Mouse (Mus musculus) frontal cortex, postnatal 25 days (tissue): Measurements from ENCODE around the gene Lrrc1.

Experiments used
- DNase-seq, 2 experiments: peaks; one replicate each; pipeline ENCODE4 v3.0.0; 2022; ENCODE audit warnings: low spot score in 2 of 2

The Lrrc1 gene

DNA sequence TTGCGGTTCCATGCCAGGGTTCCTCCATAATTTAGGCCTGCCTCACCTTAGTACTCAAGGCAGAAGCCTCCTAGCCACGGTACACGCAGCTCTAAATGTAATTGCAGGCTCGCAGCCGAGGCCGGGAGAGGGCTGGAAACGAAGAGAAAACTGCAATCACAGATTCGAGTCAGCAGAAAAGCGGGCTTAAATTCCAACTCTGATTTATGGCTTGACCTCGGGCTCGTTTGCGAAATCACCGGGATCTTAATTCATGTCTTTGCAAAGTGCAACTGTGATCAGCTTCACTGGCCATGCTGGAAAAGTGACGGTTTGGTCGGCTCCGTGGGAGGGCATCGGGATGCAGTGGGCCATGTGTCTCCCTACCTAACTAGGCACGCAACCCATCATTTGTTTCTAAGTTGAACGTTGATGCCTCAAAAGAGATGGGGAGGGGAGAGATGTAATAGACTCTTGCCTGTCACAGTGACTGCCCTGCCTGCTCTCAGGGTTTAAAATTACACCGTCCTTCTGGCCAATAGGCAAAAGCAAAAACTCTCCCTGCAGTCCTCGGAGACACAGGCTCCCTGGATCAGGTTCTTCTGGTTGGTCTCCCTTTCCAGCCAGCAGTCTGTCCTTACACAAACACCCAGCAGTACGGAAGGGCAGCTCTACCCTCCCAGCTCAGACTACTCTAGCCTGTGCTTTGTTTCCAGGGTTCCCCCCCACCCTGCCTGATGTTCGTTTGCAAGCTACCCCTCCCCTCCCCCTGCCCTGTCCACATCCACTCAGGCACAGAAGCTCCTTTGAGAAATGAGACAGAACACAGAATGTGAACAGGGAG is 117.2 kb downstream of the Lrrc1 start:
- DNase-seq = no peak

- no peak for DNase-seq
Observed at GRCm38 (mm10) chr9:77426110-77426509, 118.6 kb downstream of the Lrrc1 start.

- DNase-seq = no peak
Observed at GRCm38 (mm10) chr9:77425553-77425952, 119.1 kb downstream of the Lrrc1 start.

GRCm38 (mm10) chr9:77420200-77420585 is 124.5 kb downstream of the Lrrc1 start:
- no peak for DNase-seq

GRCm38 (mm10) chr9:77419501-77420199 is 125.0 kb downstream of the Lrrc1 start:
- no peak for DNase-seq

GRCm38 (mm10) chr9:77418800-77419199 is 125.9 kb downstream of the Lrrc1 start:
- no peak for DNase-seq

DNA sequence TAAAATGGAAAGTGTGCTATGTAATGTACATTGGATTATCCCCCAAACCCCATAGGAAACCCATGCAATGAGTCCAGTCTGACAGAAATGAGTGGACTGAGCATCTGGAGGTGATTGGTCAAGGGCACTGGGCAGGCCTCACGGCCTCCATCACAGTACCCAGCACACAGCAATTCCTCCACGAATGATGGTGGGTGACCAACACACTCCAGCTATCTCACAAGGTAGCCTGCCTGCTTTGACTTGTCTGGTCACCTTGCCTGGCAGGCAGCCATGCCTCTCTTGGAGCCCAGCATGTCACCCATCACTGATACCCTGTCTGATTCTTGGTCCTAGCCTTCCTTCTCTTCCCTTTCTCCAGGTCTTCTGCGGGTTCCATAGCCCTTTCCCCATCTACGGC is 128.2 kb downstream of the Lrrc1 start:
- DNase-seq = no peak

DNA sequence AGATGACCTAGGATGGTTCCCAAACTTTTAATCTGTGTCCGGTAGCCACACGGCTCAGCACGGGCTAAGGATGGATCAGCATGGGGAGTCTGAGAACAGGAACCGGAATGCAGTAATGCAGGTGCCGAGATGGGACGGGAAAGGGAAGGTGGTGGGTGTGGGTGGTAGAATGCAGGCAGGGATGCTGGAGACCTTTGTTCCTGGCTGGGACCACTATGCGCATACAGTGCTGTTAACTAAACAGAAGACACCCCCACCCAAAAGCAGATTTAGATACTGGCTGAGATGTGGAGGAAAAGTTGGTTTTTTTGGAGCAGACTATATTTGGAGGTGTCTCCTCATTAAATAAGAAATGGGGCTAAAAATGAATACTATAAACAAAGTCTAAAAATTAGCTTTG is 128.7 kb downstream of the Lrrc1 start:
- DNase-seq = no peak

- DNase-seq = no peak
Observed at GRCm38 (mm10) chr9:77411830-77412425, 132.7 kb downstream of the Lrrc1 start.

DNA sequence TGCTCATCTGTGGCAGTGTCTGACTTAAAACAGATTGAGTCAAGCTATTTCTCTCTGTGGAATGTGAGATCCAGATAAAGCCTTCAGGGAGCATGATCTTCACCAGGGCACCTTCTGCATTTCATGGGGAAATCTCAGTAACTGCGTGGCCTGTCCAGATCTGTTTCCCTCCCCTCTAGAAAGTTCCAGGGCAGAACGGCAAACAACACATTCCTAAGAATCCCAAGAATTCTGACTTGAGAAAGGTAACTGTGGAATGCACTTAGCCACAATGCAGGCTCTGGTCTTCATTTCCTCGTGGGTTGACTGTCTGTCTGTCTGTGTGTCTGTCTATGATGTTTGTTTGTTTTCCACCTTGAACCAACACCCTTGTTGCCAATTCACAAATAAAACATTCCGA is 133.7 kb downstream of the Lrrc1 start:
- DNase-seq = no peak

DNA sequence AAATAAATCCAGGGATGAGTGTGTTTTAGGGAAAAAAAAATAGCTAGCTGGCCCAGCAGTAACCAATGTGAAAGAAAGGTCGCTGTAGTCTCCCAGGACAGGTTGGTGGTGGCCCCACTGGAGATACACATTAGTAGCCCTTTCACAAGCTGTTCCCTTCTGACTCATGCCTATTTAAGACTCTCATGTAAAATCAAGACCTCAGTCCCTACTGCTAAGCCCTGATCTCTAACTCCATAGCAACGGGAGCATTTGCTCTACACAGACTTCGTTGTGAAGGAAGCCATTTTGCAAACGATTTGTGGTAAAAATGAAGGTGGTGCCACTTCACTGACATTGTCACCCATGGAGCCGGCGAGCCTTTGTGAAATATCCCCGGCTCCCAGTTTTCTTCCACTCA is 134.1 kb downstream of the Lrrc1 start:
- DNase-seq = no peak

DNA sequence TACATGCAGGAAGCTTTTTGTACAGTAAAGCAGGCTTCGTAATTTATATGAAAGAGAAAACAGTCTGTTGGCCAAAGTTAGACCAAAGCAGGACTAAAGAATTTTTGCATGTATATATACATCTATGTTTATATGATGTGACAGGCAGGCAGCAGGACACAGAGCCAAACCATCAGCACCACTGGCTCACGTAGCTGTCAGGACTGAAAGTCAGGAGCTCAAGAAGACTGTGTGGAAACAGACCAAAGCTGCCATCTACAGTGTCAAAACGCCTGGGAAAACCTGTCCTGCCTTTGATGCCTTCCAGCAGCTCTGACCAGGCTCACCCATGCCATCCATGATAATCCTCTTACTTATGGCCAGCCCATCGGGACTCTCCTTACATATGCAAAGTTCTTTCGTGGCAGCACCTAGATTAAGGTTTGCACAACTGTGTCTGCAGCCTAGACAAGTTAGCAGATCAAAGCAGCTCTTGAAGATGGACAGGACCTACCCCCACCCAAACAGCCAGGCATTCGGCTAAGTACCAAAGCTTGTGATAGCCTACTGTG is 136.5 kb downstream of the Lrrc1 start:
- no peak for DNase-seq

GRCm38 (mm10) chr9:77406906-77407305 is 137.8 kb downstream of the Lrrc1 start:
- DNase-seq = no peak

DNA sequence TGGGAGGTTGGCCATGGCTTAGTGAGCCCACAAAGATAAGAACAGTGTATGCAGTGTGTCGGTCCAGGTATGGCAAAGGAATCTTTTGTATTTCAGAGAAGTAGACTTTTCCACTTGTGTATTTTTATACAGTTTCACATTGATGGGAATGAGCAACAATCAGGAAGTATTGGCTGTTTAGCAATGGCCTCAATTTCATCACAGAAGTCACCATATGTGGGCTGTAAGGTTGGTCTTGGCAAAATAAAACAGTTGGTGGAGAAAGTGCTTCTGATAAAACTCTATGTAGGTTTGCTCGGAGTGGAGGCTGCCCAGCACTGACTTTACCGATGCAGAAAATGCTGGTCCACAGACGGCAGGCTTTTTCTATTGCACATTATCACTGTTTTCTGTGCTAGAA is 140.2 kb downstream of the Lrrc1 start:
- DNase-seq = no peak

GRCm38 (mm10) chr9:77403961-77404360 is 140.7 kb downstream of the Lrrc1 start:
- DNase-seq = no peak

- no peak for DNase-seq
Observed at GRCm38 (mm10) chr9:77402971-77403370, 141.7 kb downstream of the Lrrc1 start.

GRCm38 (mm10) chr9:77399801-77400200 is 144.9 kb downstream of the Lrrc1 start:
- DNase-seq = no peak

- DNase-seq = no peak
Observed at GRCm38 (mm10) chr9:77398856-77399631, 145.6 kb downstream of the Lrrc1 start.

DNA sequence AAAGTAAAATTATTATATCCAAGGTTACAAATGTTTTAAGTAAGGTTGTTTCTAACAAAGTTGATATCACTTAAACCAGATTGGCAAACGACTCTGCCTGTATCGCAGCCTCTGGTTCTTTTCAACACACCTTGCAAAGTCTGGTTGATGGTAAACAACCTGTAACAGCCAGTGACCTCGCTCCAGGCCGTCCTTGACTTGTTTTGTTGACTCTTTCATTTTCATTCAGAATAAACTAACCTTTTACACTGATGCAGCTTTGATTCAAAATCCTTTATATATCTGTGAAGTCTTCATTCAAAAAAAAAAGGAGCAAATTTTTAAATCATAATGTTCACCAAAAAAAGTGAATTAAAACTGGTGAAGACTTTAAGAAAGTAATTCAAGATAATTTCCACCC is 147.6 kb downstream of the Lrrc1 start:
- no peak for DNase-seq

DNA sequence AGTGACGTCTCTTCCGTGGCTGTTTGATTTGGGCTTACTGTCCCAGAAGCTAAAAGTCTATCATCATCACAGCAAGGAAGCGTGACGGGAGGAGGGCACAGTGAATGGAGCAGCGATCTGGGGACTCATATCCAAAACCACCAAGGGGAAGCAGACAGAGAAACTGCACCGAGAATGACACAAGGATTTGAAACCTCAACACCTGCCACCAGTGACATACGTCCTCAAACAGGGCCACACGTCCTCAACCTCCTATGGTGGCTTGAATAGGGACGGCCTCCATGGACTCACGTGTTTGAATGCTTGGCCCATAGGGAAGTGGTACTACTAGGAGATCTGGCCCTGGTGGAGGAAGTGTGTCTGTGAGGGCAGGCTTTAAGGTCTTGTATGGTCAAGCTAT is 153.4 kb downstream of the Lrrc1 start:
- no peak for DNase-seq

DNA sequence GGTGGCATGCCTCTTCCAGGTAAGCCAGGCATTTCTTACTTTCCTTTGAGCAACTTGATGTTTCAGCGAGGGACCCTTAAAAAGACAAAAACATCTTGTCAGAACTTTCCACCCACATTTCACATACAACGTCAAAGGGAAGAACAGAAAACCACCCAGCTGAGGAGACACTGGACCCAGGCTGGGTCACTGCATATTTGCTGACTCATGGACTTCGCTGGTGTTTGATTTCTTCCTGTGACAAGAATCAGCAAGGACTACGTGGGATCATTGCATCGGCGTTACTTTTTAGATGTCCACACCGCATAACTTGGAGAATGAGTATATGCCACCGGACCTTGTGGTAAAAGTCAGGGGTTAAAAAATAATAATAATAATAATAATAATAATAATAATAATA is 155.7 kb downstream of the Lrrc1 start:
- DNase-seq = no peak

DNA sequence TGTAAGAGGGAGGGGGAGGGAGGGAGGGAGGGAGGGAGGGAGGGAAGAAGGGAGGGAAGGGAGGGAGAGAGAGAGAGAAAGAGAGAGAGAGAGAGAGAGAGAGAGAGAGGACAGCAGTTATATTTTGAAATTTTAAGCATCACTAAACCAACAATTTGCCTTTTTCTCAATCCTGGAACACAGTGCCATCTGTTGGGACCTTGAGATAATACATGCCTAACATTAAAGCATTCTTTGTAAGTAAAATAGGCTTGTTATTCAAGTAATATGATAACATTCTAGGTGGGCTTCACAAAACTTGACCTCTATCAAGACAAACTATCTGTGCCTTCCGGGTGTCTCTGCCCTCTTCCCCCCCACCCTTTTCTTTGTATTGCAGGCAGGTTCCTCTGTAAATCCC is 157.9 kb downstream of the Lrrc1 start:
- DNase-seq = no peak
